Mouse (Mus musculus) C2C12 (cell line): Measurements from ENCODE around the gene Vcam1. TPM values are rescaled to one million over a fixed set of nuclear protein-coding genes. Genes with fewer than 3 reads are reported as not detected.

Experiments used
- H3K27me3 ChIP-seq: one replicate; pipeline ENCODE4 v1.6.1; 2011; ENCODE audit not compliant: control insufficient read depth, insufficient read depth, insufficient read length
- H3K36me3 ChIP-seq: one replicate; pipeline ENCODE4 v1.6.1; 2011; ENCODE audit not compliant: control insufficient read depth, insufficient read depth
- H3K4me3 ChIP-seq: one replicate; pipeline ENCODE4 v1.5.1; 2011; ENCODE audit warnings: mild to moderate bottlenecking, control low read depth; ENCODE audit not compliant: poor library complexity, insufficient read depth, severe bottlenecking
- H3K79me2 ChIP-seq: one replicate; pipeline ENCODE4 v1.6.1; 2011; ENCODE audit not compliant: control insufficient read depth, insufficient read depth
- H3K79me3 ChIP-seq: one replicate; pipeline ENCODE4 v1.6.1; 2011; ENCODE audit warnings: low read depth, control low read depth
- H3ac ChIP-seq: one replicate; pipeline ENCODE3; 2011; ENCODE audit warnings: low read depth; ENCODE audit not compliant: control insufficient read depth, insufficient read length
- CEBPB ChIP-seq: IDR thresholded peaks from one replicate; pipeline ENCODE4 v1.6.1; 2011; ENCODE audit warnings: low read depth, mild to moderate bottlenecking, control low read depth, moderate library complexity
- CTCF ChIP-seq: IDR thresholded peaks from one replicate; pipeline ENCODE4 v1.5.1; 2011; ENCODE audit not compliant: control insufficient read depth, insufficient read depth, insufficient read length
- FOSL1 ChIP-seq: IDR thresholded peaks from one replicate; pipeline ENCODE4 v1.8.0; 2011; ENCODE audit warnings: mild to moderate bottlenecking, low read length; ENCODE audit not compliant: poor library complexity, insufficient read depth, severe bottlenecking
- MAX ChIP-seq: IDR thresholded peaks from one replicate; pipeline ENCODE4 v1.6.1; 2011; ENCODE audit warnings: mild to moderate bottlenecking, control low read depth
- MYOD1 ChIP-seq: IDR thresholded peaks from one replicate; pipeline ENCODE4 v1.6.1; 2011; ENCODE audit warnings: low read depth; ENCODE audit not compliant: control insufficient read depth, insufficient read length
- MYOG ChIP-seq: IDR thresholded peaks from one replicate; pipeline ENCODE4 v1.6.1; 2011; ENCODE audit not compliant: control insufficient read depth, insufficient read length; ENCODE audit errors: extremely low read depth
- USF1 ChIP-seq: IDR thresholded peaks from one replicate; pipeline ENCODE4 v1.6.1; 2011; ENCODE audit warnings: low read depth, mild to moderate bottlenecking, control low read depth, moderate library complexity
- long read RNA-seq, 2 experiments: library from polyadenylated mRNA; unstranded; transcript quantifications; one replicate each; pipeline ENCODE4 v2.0.0; 2019 to 2020
- polyA plus RNA-seq: library from polyadenylated mRNA; unstranded; fragments of >200 nt; fragmentation: generic; extraction: Trizol; gene quantifications from one replicate; pipeline ENCODE4 v1.2.1, GENCODE M21; 2012; ENCODE audit warnings: missing spikeins

Gene Vcam1
- 11.5 TPM for polyA plus RNA-seq
- long read RNA-seq, experiment 1, transcript Vcam1-203 (5 exons, 2,532 nt), result minor isoform, 7 of 44 reads
- long read RNA-seq, experiment 1, transcript Vcam1-201 (9 exons, 3,469 nt), result major isoform, 27 of 44 reads
- long read RNA-seq, experiment 1, partial matches to known transcripts, result 7 of 44 reads
- long read RNA-seq, experiment 1, other reads (novel, unspliced or antisense), result 3 of 44 reads
- long read RNA-seq, experiment 2, transcript Vcam1-201 (9 exons, 3,469 nt), result major isoform, 268 of 355 reads
- long read RNA-seq, experiment 2, transcript Vcam1-203 (5 exons, 2,532 nt), result minor isoform, 13 of 355 reads
- long read RNA-seq, experiment 2, partial matches to known transcripts, result 56 of 355 reads
- long read RNA-seq, experiment 2, other reads (novel, unspliced or antisense), result 18 of 355 reads

DNA sequence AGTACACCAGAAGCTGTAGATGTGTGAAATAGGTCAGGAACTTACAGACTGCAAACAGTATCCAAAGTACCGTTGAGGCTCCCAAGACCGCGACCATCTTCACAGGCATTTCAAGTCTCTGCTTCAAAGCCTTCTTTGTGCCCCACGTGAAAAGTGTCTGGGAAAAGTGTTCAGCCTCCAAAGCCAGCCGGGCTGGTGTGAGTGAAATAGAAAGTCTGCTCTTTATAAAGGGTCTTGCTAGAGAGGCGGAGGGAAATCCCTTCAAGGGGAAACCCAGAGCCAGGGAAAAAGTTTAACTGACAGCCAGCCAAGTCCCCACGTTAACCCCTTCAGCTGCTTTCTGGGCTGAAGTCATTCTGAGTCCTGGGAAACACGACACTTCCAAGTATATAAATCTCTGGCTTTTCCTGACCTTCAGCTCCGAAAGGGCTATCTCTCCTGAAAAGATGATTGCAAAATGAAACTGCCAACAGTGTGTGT, at the start of gene Vcam1:
TSS of gene Vcam1 (minus strand) at position 430 of the 480 bp plus-strand sequence.
- peak within 1 kb of the TSS; percentile 31 for H3K4me3 ChIP-seq
- TF ChIP-seq USF1 (no peak), MAX (no peak), MYOD1 (peak; percentile 8), CEBPB (peak; percentile 29), FOSL1 (no peak)
- H3K36me3 ChIP-seq, result peaks cover 6% of the 10 kb centered on the region

GRCm38 (mm10) chr3:116175106-116175505, 45.6 kb upstream of the Vcam1 start:
- Histone ChIP-seq H3K79me3 (no peaks in the 10 kb centered on the region), H3K79me2 (no peaks in the 10 kb centered on the region), H3ac (no peak overlapping the region), H3K4me3 (no peak overlapping the region), H3K36me3 (no peaks in the 10 kb centered on the region), H3K27me3 (no peaks in the 10 kb centered on the region)
- TF ChIP-seq CEBPB, result no peak
- TF ChIP-seq CTCF, result no peak
- TF ChIP-seq FOSL1, result no peak
- no peak for TF ChIP-seq MAX
- TF ChIP-seq MYOD1, result no peak
- TF ChIP-seq USF1, result no peak
- no peak for TF ChIP-seq MYOG

More for the DNA sequence above, at the start of gene Vcam1:
- Histone ChIP-seq H3K27me3 (no peaks in the 10 kb centered on the region), H3ac (peak within 1 kb of the TSS; percentile 66), H3K79me3 (no peaks in the 10 kb centered on the region), H3K79me2 (peaks cover 11% of the 10 kb centered on the region)

DNA sequence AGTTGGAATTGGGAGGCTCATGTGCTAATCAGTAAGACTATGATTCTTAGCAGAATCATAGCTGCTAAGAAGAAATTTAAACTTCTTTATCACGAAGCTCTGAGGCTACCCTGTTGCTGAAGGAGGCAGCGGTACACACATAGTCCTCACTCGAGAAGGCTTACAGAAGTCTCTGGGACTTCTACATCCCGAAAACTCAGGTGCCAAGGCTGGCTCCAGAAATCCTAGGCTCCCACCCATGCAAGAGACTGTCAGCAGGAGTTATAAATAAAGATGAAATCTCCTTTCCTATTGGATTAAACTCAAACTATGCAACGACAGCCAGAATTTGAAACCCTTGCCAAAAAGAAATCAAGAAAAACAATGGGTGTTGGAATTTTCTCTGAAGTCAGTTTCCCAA, 42.0 kb upstream of the Vcam1 start:
- no peak for TF ChIP-seq USF1
- TF ChIP-seq CTCF, result no peak
- TF ChIP-seq MYOD1, result no peak
- TF ChIP-seq CEBPB, result no peak
- no peak for TF ChIP-seq MYOG
- TF ChIP-seq MAX, result no peak
- TF ChIP-seq FOSL1, result no peak
- Histone ChIP-seq H3K36me3 (no peaks in the 10 kb centered on the region), H3K79me2 (no peaks in the 10 kb centered on the region), H3K4me3 (no peak overlapping the region), H3K79me3 (no peaks in the 10 kb centered on the region), H3K27me3 (no peaks in the 10 kb centered on the region), H3ac (no peak overlapping the region)

- Histone ChIP-seq H3K36me3 (no peaks in the 10 kb centered on the region), H3K79me2 (no peaks in the 10 kb centered on the region), H3ac (no peak overlapping the region), H3K79me3 (no peaks in the 10 kb centered on the region), H3K27me3 (no peaks in the 10 kb centered on the region), H3K4me3 (no peak overlapping the region)
- no peak for TF ChIP-seq MYOG
- TF ChIP-seq CEBPB, result no peak
- TF ChIP-seq USF1, result no peak
- no peak for TF ChIP-seq CTCF
- TF ChIP-seq MAX, result no peak
- no peak for TF ChIP-seq MYOD1
- TF ChIP-seq FOSL1, result no peak
Observed at GRCm38 (mm10) chr3:116168056-116168455, 38.6 kb upstream of the Vcam1 start.

- Histone ChIP-seq H3K36me3 (no peaks in the 10 kb centered on the region), H3ac (no peak overlapping the region), H3K79me3 (no peaks in the 10 kb centered on the region), H3K79me2 (no peaks in the 10 kb centered on the region), H3K27me3 (no peaks in the 10 kb centered on the region), H3K4me3 (no peak overlapping the region)
- TF ChIP-seq FOSL1 (no peak), USF1 (peak; percentile 63)
Observed at GRCm38 (mm10) chr3:116166296-116166695, 36.8 kb upstream of the Vcam1 start.

GRCm38 (mm10) chr3:116165030-116165429, 35.5 kb upstream of the Vcam1 start:
- Histone ChIP-seq H3K79me2 (no peaks in the 10 kb centered on the region), H3K27me3 (no peaks in the 10 kb centered on the region), H3ac (no peak overlapping the region), H3K36me3 (no peaks in the 10 kb centered on the region), H3K4me3 (no peak overlapping the region), H3K79me3 (no peaks in the 10 kb centered on the region)
- TF ChIP-seq USF1 (no peak), MAX (no peak), MYOG (no peak), MYOD1 (no peak), CEBPB (no peak), CTCF (no peak), FOSL1 (no peak)
